Mouse (Mus musculus): ENCODE results near the gene B4galnt4. TPM values are rescaled to one million over a fixed set of nuclear protein-coding genes. Genes with fewer than 3 reads are reported as not detected.
"Not testable (repeated sequence)": the region's sequence is repeated elsewhere in the genome, so short reads cannot be mapped to it uniquely, and the experiment has no call there.

B4galnt4 gene
- 10 to 100 TPM in 1 of 2 experiments, 1 to 10 TPM in 1; 6.4 to 11.9 TPM for polyA plus RNA-seq (2017; shearing (Covaris generic))

DNA sequence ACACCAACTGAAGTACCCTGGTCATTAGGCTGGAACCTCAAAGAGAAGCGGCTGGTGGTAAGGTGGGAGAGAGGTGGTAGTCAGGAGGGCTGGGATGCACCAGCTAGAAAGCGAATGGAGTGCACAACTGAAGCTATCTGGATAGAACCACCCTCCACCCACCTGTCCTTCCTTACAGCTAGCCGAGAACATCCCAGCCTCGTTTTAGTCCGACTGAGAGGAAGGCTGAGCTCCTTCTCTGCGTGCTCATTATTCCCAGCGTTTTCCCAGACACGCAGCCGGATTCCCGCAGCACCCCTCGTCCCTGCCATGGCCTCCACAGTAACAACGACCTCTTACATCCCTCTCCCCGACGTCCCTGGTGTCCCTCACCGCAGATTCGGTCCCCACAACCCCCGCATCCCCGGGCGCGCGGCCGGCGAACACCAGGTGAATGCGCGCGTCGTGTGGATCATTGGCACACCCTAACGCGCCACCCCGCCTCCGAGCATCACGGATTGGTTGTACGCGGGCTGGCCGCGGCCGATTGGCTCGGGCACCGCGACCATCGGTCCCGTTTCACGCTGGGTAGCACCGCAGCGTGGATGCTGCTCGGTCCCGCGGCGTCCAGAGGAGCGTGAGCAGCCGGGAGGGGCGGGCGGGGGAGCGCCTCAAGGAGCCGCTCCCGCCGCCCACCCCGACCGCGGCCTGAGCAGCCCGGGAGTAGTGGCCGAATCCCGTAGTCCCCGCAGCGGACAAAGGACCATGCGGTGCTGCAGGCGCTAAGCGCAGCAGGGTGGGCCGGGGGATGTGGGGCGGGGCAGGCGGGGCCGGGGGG is at the start of gene B4galnt4:
Gene B4galnt4, plus strand, starts transcription at position 679 of the 817 bp plus-strand sequence.
- ATAC-seq = peak; percentile 57

DNA sequence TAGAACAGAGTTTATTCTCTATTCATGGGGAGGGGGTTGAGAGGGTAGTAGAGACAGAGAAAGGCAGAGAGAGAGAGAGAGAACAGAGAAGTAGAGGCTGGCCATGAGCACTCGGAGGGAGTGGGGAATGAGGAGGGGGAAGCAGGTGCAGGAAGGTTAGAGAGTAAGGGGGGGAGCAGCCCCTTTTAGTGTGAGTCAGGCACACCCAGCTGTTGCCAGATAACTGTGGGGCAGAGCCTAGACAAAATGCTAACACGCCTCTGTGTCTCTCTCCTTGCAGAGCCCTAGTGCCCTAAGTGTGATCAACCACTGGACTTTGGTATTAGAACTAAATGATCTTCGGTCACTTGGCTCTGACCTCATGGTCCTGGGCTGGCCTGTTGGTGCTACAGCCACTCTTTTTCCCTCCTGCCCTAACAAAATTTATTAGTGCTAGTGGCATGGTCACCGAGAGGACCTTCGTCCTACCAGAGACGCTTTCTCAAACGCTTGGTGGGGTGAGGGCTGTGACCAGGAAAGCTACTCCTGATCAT is 49.6 kb upstream of the B4galnt4 start:
- no peak for ATAC-seq

DNA sequence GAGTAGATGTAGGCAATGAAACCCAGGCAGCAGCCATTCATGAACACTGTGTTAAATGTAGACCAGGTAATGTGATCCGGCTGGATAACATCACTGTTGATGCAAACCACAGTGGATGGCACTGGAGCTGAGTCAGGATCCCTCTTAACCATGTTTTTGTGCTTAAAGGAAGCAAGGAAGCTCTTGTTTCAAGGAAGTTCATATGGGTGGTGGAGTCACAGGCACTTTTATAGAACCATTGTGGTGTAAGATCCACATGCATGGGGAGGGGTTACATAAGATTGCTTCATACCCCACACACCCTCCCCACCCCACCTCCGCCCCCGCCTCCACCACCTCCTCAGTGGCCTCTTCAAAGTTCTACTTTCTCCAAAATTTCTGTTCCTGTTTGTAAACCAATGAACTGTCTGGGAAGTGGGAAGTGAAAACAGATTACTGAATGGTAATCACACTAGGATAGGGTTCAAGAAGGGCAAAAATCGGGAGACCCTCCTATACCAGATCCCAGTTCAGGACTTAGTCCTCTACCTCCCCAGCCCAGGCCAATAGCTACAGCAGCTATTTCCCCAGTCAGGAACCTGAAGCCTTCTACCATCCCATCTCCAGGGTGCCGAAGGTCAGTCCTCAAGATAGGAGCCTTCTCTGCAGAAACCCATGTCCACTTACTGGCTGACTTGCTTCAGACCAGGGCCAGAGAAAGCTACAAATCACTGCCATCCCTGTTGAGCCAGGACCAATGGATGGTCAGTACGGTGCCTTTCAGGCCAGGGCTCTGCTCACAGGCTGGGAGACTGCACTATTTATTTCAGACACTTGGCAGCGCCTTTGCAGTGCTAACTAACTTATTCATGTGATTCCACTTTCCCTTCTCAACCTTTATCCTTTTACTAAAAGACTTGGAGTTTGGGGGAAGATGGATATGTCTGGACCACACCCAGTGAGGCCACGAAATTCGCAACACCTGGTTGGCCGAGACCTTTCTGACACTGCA is 43.9 kb upstream of the B4galnt4 start:
- no peak for ATAC-seq

DNA sequence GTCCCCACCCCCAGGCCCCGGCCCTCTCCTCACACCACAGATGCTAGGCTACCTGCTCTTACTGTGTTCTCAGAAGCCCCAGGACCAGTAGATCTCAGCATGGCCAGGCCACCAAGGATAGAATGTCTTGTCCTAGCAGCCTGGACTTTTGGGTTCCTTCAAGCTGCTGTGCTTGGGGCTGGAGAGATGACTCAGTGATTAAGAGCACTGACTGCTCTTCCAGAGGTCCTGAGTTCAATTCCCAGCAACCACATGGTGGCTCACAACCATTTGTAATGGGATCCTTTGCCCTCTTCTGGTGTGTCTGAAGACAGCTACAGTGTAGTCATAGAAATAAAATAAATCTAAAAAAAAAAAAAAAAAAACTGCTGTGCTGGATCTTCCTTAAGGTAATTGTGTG is 43.1 kb upstream of the B4galnt4 start, which contains the start of gene Ifitm6:
Gene Ifitm6, minus strand, starts transcription at position 101 of the 400 bp plus-strand sequence.
- not testable (repeated sequence) for ATAC-seq

DNA sequence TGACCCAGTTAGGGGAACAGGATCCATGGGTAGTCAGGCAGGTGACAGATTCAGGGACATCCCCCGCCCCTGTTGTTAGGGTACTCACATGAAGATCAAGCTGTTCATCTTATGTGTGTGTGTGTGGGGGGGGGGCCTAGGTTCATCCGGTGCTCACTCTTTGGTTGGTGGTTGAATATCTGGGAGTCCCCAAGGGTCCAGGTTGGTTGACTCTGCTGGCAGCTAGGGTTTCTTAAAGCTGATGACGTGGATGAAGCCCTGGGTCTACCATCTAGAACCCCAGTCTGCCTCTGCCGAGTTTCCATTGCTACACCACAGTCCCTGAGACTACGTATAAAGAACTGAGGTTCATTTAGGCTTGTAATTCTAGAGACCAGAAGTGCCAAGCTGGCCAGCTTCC is 41.9 kb upstream of the B4galnt4 start:
- ATAC-seq = peak; percentile 61

DNA sequence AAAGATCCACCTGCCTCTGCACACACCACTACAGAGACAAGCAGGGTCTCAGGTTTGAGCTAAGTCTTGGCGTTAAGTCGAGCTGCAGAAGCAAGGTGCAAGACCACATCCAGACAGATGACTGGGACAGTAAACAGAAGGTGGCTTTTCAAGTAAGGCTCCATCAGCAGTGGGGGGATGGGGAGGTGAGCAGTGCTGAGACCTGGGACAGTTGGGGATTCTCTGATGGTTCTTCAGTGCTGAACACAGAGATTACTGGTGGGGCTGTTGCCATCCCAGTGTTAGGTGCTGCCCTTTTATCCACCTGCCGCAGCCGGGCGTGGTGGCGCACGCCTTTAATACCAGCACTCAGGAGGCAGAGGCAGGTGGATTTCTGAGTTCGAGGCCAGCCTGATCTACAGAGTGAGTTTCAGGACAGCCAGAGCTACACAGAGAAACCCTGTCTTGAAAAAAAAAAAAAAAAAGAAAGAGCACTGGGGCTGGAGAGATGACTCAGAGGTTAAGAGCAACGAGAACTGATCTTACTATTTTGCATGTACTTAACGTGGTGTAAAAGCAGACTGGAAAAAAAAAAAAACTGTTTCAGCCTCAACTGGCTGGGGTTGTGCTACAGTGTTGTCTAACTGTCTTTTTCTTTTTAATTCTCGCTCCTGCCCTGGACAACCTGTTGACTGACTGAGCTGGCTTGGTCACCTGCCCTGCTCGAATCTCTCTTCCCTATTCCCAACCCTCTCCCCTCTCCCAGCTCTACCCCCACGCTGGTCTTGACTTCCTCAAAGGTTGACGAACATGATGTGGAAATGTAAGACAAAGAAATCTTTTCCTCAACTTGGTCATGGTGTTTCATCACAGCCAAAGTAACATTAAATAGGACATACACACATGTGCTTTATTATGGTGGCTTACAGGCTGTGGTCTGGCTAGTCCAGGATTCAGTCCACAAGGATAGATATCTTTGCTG is 39.1 kb upstream of the B4galnt4 start:
- ATAC-seq = no peak

DNA sequence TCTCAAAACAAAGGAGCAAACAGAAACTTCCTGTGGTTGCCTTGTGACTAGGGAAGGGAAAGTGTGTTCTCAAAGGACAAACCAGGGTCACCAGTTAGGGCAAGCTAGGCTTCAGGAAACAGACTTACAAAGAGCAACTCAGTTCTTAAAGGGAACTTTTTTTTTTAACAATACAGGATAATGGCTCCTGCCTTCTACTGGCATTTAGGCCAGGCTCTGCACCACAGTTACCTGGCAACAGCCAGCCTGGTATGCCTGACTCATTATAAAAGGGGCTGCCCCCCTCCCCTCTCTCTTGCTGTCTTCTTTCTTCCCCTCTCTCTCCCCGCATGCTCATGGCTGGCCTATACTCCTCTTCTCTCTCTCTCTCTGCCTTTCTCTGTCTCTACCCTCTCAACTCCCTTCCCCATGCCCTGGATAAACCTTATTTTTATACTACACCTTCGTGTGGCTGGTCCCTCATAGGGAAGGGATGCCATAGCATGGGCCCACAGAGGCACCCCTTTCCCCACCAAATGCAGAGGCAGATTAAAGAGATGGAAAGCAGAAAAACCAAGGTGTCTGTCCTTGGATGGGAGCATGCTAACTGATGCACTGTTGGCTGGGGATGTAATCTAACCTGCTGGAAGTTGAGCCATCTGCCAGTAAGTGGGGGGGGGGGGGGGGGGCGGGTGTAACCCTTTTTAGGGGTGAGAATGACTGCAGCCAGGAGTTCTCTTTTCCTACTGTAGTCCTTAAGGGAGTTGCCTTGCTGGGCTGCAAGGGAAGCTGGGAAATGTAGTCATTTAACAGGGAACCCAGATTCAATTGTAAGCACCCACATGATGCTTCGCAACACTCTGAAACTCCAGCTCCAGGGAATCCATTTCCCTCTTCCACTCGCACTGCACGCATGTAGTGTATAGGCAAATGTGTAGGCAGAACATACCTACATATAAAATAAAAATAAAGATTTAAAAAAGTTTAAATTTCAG is 35.8 kb upstream of the B4galnt4 start:
- peak; percentile 28 for ATAC-seq

DNA sequence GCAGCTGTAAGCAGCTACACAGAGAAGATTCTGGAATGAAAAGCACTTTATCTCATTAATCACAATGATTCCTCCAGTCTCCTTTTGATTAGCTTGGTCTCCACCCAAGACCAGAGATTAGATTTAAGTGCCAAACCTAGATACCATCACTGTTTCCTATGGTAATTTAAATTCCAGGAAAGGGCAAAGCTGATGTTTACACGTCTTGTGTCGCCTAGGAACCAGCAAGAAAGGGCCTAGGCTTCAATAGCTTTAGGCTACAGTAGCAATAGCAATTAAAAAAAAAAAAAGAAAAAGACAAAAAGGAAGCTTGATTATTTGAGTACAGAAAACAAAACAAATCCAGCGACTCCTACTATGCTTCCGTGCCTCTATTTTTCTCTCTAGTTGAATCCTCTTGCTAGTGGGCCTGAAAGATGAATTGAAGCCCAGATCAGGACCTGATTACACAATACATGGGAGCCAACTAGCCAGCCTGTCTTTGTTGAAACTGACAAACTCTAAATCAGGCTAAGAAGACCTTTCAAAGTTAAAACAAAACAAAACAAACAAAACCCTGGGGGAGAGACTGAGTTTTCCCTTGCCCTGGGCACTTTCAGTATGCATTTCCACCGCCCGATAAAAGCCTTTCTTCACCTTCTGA is 34.7 kb upstream of the B4galnt4 start:
- ATAC-seq = no peak

DNA sequence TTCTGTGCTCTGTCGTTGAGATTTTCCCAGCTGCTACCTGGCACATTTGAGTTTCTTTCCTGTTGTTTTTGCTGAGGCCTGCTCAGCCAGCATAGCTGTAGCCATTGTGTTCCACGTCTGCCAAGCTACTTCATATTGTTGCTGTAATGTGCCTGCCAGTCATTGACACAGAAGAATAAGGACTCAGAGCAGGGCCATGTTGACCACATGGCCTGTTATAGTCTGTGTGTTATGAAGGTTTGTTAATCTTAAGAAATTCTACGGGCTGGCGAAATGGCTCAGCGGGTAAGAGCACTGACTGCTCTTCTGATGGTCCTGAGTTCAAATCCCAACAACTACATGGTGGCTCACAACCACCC is 34.2 kb upstream of the B4galnt4 start:
- no peak for ATAC-seq

DNA sequence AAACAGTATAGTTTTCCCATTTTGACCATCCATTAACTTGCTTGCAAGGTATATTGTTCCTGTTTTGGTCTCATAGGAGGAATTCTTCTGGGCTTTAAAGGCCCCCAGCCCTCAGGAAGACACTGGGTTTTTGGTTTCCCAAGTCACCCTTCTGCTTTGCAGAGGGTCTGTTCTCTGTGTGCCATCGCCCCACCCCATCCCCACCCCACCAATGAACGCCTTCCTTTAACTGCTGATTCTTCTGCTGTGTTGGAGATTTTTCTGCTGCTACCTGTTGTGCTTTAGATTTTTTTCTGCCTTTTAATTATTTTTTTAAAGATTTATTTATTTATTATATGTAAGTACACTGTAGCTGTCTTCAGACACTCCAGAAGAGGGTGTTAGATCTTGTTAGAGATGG is 32.1 kb upstream of the B4galnt4 start, which contains the start of gene Gm17387:
Gene Gm17387, plus strand, starts transcription at position 301 of the 400 bp plus-strand sequence.
- no peak for ATAC-seq

DNA sequence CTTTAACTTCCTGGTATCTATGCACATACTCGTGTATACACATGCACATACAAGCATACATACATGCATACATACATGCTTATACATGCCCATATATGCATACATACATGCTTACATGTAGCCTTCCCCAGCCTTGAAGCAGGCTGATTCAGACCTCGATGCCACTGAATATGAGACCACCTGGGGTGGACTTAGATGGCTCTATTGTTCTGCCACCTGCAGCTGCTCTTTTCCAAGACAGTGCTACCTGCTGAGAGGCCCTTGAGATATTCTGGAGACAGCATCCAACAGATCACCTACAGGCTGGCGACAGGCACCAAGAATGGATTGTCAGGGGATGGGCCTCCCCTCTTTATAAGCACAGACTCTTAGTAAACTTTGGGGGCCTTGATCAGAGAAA is 30.5 kb upstream of the B4galnt4 start:
- no peak for ATAC-seq

DNA sequence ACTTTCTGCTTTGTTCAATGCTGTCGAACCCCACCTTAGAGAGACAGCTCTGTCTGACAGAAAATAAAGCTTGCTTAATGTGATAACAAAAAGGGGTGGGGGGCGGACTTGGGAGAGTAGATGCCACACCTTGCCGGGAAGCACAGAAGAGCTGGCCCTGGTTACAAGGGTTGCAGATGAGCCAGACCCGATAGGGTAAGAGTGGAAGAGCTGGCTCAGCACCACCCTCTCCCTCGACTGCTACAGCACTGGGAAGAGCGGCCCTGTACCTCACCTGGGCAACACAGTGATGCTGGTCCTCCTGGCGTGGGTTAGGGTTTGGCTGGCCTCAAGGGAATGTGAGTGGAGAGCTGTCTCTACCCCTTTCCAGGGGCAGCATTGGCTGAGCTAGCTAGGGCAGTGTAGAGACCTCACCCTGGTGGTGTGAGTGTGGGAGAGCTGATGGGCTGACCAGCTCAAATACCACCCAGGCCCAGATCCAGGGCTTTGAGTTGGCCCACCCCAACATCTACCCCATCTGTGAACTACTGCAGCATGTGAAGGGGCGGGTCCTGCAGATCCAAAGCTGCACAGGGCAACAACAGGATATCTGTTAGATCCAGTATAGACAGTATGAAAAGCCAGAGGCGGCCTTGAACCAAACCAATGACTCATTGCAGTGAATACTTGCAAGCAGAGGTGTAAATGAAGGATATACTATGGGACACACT is 28.3 kb upstream of the B4galnt4 start:
- no peak for ATAC-seq

DNA sequence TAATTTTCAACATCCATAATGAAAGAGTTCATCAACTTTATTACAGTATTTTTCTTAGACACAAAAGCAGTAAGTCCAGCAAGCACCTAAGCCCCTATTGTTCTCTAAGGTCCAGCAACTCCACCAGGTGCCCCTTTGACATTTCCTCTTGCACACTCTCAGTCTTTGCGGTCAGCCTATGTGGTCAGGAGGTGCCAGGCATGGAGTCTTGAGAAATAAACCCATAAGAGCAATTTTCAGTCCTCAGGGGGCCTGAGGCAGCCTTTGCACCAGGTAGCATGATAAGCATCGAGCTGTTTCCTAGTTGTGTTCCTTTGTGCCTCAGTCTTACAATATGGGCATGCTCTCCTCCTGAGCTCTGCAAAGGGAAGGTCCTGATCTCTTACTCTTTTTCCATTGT is 24.3 kb upstream of the B4galnt4 start:
- not testable (repeated sequence) for ATAC-seq

DNA sequence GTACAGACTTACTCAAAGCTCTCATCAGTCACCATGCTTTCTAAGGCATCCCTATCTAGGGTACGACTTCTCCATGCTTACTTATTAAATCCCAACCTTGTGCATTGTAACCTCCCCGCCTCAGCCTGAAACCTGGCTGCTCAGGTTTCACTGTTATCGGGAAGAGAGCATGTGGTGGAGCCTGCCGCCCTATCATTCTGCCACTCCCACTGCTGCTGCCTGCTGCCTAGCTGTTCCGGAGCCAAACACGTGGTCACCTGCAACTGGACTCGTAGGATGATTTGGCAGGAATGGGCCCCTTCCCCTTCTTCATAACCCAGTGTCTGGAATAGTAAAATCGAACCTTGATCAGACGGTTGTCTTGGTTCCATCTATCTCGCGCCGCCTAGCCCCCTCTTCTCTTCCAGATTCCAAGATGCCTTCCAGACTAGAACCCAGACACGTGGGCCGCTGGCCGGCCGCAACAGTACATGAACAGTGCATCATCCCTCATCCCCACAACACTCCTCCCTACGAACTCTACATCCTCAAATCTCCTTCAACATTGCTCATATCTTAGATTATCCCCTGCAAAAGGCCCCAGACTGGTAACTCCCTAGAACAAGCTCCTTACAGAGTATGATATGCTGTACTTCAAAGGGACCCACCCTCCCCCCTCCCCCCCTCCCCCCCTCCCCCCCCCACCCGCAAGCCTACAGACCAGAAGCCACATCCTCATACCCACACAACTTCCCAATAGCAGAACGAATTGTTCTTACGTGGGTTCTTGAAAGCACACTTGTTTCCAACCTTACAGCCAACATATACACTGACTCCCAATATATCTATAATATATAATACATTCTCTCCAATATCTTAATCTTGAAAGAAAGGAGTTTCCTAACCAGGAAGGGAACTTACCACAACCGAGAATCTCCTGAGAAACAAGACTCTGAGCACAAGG is 22.5 kb upstream of the B4galnt4 start:
- ATAC-seq = peak; percentile 85

DNA sequence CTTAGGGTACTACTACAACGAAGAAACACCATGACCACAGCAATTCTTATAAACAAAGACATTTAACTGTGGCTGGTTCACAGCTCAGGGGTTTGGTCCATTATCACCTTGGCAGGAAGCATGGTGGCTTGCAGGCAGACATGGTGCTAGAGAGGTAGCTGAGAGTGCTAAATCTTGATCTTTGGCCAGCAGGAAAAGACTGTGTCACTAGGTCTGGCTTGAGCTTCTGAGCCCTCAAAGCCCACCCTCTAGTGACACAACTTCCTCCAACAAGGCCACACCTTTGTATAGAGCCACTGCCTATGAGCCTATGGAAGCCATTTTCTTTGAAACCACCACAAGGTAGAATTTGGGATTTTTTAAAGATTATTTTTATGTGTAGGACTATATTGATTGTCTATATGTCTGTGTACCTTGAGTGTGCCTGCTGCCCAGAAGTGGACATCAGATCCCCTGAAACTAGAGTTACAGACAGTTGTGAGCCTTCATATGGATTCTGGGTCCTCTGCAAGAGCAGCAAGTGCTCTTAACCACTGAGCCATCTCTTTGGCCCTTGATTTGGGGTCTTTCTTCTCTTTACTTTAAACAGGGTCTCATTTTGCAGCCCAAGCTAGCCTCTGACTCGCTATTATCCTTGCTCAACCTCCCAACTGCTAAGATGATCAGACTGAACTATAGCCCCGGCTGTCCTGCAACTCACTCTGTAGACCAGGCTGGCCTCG is 21.4 kb upstream of the B4galnt4 start:
- no peak for ATAC-seq

DNA sequence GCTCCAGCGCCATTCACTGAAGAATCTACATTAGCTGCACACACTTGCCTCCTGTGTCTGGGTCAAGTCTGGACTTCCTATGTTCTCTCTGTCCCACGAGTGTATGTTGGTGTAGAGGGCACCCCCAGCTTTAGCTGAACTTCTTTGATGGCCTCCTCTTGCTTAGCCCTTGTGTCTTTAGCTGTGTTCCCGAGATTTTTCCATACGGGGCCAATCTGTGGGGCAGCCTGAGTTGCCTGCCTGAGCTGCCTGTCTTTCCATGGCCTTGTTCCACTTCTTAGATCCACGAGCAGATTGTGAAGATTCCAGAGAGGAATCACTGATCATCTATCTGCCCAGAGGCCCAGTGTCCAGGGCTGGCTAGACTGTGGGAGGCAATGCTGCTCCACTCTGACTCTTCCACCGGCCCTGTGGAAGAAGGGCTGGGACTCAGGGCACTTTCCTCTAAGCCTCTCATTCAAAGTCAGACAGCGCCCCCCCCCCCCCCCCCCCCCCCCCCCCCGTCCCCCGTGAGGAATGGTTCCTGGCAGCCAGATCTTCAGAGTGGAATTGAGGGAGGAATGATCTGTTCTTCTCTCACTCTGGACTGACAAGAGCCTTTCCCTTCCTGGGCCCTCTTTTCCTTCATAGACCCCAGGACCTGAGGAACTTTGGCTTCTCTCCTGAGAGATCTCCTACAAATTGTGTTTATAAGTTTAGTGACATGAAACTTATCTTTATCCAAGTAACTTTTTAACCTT is 19.9 kb upstream of the B4galnt4 start:
- no peak for ATAC-seq

DNA sequence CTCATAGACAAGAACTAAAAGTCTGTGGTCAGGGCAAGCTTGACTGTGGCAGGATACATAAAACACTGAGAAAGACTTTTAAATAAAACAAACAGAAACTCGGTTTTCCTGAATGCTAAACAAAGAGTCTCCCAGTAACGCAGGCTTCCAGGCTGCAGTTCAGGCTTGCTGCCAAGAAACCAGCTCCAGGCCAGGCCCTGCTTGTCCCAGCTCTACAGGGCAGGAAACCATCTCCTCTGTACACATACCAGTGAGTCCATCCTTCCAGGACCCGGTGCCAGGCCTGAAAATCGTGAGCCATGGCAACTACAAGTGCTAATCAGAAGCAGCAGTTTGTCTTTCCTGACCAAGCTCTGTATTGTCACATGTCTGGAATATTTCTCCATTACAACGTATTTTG is 19.2 kb upstream of the B4galnt4 start:
- no peak for ATAC-seq
